Mouse (Mus musculus): ENCODE measurements at regions not wholly inside any gene's neighbourhood (a gene's known extent, or its start where the extent isn't known, plus 50 kb on each side); places are given as distances from the start of the nearest gene placed in this dataset.
A peak's percentile ranks its signal among the peaks of the same experiment; 100 is the strongest.

DNA sequence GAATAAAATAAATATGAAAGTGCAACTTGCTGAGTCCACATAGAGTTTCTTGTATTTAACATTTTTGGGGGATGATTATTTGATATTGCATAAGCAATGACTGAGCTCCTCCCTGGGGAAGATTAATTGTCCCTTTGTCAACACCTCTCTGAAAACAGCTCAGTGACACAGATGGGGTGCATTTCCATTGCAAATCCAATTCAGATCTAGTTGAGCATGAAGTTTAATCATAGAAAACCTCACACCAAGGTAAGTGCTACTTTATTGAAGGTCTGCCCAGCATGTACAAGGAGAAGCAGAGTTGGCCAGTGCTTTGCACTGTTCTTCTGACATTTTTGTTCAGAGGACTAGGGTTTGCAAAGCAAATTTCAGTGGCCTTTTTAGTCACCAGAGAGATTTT is 827.5 kb upstream of the Cdh6 start:
- Histone ChIP-seq H3K4me1 (no peaks in the 10 kb centered on the region), H3K9me3 (replicated peaks) (no peaks in the 10 kb centered on the region), H3K36me3 (no peaks in the 10 kb centered on the region), H3K27ac (no peak overlapping the region), H3K27me3 (no peaks in the 10 kb centered on the region), H3K9ac (no peak overlapping the region), H3K4me3 (no peak overlapping the region), H3K4me2 (replicated peaks) (no peak overlapping the region)
- no peak; the same call in 1 of the 2 replicates for ATAC-seq (ENCODE audit: low FRiP score)

DNA sequence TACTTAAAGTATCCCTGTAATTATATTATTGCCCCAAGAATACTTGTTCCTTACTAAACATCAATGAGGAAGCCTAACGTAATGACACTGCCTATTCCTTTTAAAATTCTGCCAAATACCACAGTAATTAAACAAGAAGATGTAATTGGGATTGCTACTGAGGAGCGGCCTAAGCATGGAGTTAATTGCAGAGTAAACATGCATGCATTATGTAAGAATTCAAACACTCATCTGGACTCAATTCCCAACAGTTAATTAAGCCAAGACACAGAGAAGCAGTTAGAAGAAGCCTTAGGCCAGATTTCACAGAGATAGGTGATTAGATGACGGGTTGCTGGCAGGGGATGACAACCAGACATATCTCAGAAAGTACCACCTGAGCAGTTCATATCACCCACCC is 816.3 kb upstream of the Cdh6 start:
- no peak overlapping the region for H3K9ac ChIP-seq
- H3K4me2 ChIP-seq (replicated peaks), result no peak overlapping the region

DNA sequence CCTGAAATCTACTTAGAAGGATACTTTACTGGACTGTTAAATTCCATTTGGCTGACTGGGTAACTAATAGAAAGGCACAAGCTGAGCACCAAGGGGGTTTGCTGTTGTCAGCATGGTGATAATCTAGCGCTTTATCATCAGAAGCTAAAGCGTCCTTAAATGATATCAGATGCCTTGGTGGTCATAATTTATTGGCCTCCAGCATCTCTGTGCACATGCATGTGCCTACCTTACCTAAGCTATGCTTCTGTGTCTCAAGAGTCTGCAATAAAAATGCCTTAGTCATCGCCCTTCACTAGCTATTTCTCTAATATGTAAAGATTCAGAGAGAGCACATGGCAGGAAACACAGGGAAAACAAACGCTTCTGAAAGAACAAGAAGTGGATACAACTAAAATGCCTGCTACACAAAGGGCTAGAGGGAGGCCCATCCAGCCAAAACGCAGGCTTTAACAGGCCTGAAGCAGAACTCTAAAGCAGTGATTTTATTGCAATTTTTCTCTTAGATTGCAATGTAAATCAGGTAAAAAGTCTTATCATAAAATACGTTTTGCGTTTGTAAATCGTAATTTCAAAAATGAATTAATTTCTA is 815.5 kb upstream of the Cdh6 start:
- H3K27ac ChIP-seq, result no peak overlapping the region

More for the DNA sequence above, 816.3 kb upstream of the Cdh6 start:
- Histone ChIP-seq H3K27ac (no peak overlapping the region), H3K4me3 (no peak overlapping the region), H3K9me3 (replicated peaks) (no peaks in the 10 kb centered on the region), H3K4me1 (no peaks in the 10 kb centered on the region), H3K36me3 (no peaks in the 10 kb centered on the region), H3K27me3 (no peaks in the 10 kb centered on the region)
- 78% methylated on average over 3 of the region's 3 CpGs for WGBS
- ATAC-seq (ENCODE audit: low FRiP score), result peak; percentile 50; the same call in 1 of the 2 replicates

DNA sequence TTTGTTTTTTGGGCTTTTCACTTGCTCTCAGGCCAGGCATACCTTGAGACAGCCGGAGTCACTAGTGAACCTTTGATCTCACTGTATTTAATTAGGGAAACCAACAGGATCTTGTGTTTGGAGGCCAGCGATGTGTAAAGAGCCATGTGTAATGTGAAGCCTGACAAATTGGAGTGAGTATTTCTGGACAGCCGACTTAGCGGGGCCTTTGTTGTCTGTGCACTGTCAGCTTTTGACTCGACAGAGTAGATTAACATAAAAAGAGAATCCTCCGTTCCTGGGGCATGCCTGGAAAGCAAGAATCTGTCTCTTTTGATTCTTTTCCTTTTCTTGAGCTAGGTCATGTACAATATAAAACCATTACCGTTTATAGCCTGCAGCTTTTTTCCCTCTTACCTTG is 796.3 kb upstream of the Cdh6 start:
- no peak overlapping the region for H3K9ac ChIP-seq
- H3K4me3 ChIP-seq, result no peak overlapping the region
- peaks cover 3% of the 10 kb centered on the region; the same call in 1 of the 2 replicates for H3K4me1 ChIP-seq
- no peak overlapping the region for H3K27ac ChIP-seq
- H3K4me2 ChIP-seq (replicated peaks), result peak overlapping the region; percentile 21
- WGBS, result 11% methylated on average over 7 of the region's 7 CpGs
- H3K36me3 ChIP-seq, result no peaks in the 10 kb centered on the region
- H3K27me3 ChIP-seq, result no peaks in the 10 kb centered on the region
- no peaks in the 10 kb centered on the region for H3K9me3 ChIP-seq (replicated peaks)
- peak; percentile 95 for ATAC-seq (ENCODE audit: low FRiP score)

More for the DNA sequence above, 815.5 kb upstream of the Cdh6 start:
- H3K4me2 ChIP-seq (replicated peaks), result no peak overlapping the region
- H3K9ac ChIP-seq, result no peak overlapping the region
- no peaks in the 10 kb centered on the region for H3K27me3 ChIP-seq
- no peak overlapping the region for H3K4me3 ChIP-seq
- no peak for ATAC-seq (ENCODE audit: low FRiP score)
- no peaks in the 10 kb centered on the region for H3K36me3 ChIP-seq
- no peaks in the 10 kb centered on the region for H3K4me1 ChIP-seq
- H3K9me3 ChIP-seq (replicated peaks), result no peaks in the 10 kb centered on the region
- WGBS, result 73% methylated on average over 8 of the region's 8 CpGs
